Mouse (Mus musculus): ENCODE results near the gene Tpte. TPM values are rescaled to one million over a fixed set of nuclear protein-coding genes. Genes with fewer than 3 reads are reported as not detected.

Tpte gene
- not detected in 2 replicates for polyA plus RNA-seq (2015; fragmentation: Nextera tagmentation; extraction: Ambion mirVana)

DNA sequence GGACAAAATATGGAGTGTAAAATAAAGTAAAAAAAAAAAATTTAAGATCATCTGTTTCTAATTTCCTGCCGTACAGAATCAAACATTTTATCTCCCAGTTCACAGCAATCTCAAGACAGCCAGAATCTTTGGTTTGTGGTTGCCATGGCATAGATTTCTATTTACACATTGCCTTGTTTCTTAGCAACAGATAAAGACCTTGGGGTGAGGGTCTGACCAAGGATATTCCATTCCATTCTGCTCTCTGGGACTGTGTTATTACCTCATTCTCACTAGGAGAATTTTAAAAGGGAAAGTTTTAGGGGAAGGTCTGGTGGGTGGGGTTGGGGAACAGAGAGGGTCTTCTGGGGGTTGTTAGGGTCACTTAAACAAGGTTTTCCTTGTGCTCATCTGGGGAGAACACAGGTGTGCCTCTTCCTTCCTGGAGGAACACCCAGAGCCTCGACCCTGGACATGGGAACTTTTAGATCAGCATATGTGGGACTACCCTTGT lies at the start of gene Tpte:
TSS of gene Tpte (plus strand) at position 443 of the 493 bp plus-strand sequence.
- ATAC-seq (ENCODE audit: low read depth): no peak
- WGBS (ENCODE audit: insufficient replicate concordance): 38% methylated on average over 2 of the region's 2 CpGs
- Histone ChIP-seq H3K4me2 (ENCODE audit: low read depth, low read length) (no peak within 1 kb of the TSS), H3K27ac (ENCODE audit: low read length) (no peak within 1 kb of the TSS), H3K36me3 (ENCODE audit: control insufficient read depth, insufficient read depth) (no peaks in the 10 kb centered on the region), H3K27me3 (ENCODE audit: control insufficient read depth, insufficient read depth, low read depth, low read length) (no peaks in the 10 kb centered on the region), H3K9ac (ENCODE audit: low read depth, low read length) (no peak within 1 kb of the TSS), H3K9me3 (replicated peaks; ENCODE audit: control insufficient read depth, low read length) (no peaks in the 10 kb centered on the region), H3K4me1 (ENCODE audit: control insufficient read depth, low read depth, low read length) (no peaks in the 10 kb centered on the region), H3K4me3 (ENCODE audit: low read depth, low read length) (no peak within 1 kb of the TSS)

DNA sequence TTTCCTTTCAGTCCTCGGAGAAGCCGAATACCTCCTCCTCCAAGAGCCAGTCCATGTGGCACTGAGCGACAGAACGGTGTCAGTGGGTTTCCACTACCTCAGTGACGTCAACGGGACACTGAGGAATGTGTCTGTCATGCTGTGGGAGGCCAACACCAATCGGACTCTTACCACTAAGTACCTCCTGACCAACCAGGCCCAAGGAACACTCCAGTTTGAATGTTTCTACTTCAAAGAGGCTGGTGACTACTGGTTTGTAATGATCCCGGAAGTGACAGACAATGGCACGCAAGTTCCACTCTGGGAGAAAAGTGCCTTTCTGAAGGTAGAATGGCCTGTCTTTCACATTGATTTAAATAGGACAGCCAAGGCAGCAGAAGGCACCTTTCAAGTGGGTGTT lies 40.3 kb upstream of the Tpte start:
- Histone ChIP-seq H3K4me1 (ENCODE audit: control insufficient read depth, low read depth, low read length) (no peaks in the 10 kb centered on the region), H3K9ac (ENCODE audit: low read depth, low read length) (no peak overlapping the region), H3K27ac (ENCODE audit: low read length) (no peak overlapping the region), H3K27me3 (ENCODE audit: control insufficient read depth, insufficient read depth, low read depth, low read length) (no peaks in the 10 kb centered on the region), H3K4me2 (ENCODE audit: low read depth, low read length) (no peak overlapping the region), H3K36me3 (ENCODE audit: control insufficient read depth, insufficient read depth) (no peaks in the 10 kb centered on the region), H3K9me3 (replicated peaks; ENCODE audit: control insufficient read depth, low read length) (no peaks in the 10 kb centered on the region), H3K4me3 (ENCODE audit: low read depth, low read length) (no peak overlapping the region)
- 75% methylated on average over 9 of the region's 9 CpGs for WGBS (ENCODE audit: insufficient replicate concordance)
- ATAC-seq (ENCODE audit: low read depth): no peak

DNA sequence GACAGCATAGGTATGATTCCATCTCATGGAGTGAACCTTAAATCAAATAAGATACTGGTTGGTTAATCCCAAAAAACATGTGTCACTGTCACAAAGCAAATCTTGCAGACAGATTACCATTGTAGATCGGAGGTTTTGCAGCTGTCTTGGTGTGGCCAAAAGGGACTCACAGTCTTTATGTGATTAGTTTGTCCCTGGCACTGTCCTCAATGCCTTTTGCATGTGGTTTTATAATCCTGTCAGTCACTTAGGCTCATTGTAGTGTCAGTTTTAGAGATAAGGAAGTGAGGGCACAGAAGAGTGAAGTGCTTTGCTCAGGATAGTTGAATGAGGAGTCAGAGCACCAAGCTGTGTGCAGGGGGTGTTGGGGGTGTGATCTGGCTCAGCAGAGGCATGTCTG lies 37.6 kb upstream of the Tpte start:
- no peaks in the 10 kb centered on the region for H3K9me3 ChIP-seq (replicated peaks; ENCODE audit: control insufficient read depth, low read length)
- H3K4me2 ChIP-seq (ENCODE audit: low read depth, low read length): no peak overlapping the region
- H3K4me3 ChIP-seq (ENCODE audit: low read depth, low read length): no peak overlapping the region
- H3K36me3 ChIP-seq (ENCODE audit: control insufficient read depth, insufficient read depth): no peaks in the 10 kb centered on the region
- H3K27ac ChIP-seq (ENCODE audit: low read length): no peak overlapping the region
- 33% methylated on average over 1 of the region's 1 CpGs for WGBS (ENCODE audit: insufficient replicate concordance)
- no peaks in the 10 kb centered on the region for H3K4me1 ChIP-seq (ENCODE audit: control insufficient read depth, low read depth, low read length)
- no peaks in the 10 kb centered on the region for H3K27me3 ChIP-seq (ENCODE audit: control insufficient read depth, insufficient read depth, low read depth, low read length)
- no peak for ATAC-seq (ENCODE audit: low read depth)
- no peak overlapping the region for H3K9ac ChIP-seq (ENCODE audit: low read depth, low read length)

DNA sequence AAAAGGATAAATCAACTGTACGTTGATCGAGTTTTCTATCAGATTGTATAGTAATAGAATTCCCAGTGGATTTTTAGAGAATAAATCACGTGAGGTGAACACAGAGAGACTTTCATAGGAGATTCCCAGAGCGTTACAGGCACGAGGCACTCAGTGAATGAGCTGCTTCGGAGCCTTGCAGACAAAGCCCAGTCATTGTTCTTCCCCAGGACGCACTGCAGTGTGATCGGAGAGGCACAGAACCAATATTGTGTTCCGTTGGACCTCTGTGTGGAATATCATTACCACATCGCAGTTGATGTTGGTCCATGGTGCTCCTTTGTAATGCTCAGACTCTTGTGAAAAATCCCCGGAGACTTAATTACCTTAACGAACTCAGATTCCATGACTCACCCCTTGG lies 35.3 kb upstream of the Tpte start:
- Histone ChIP-seq H3K4me3 (ENCODE audit: low read depth, low read length) (no peak overlapping the region), H3K27ac (ENCODE audit: low read length) (no peak overlapping the region), H3K9ac (ENCODE audit: low read depth, low read length) (no peak overlapping the region), H3K36me3 (ENCODE audit: control insufficient read depth, insufficient read depth) (no peaks in the 10 kb centered on the region), H3K4me2 (ENCODE audit: low read depth, low read length) (no peak overlapping the region), H3K4me1 (ENCODE audit: control insufficient read depth, low read depth, low read length) (no peaks in the 10 kb centered on the region), H3K27me3 (ENCODE audit: control insufficient read depth, insufficient read depth, low read depth, low read length) (no peaks in the 10 kb centered on the region), H3K9me3 (replicated peaks; ENCODE audit: control insufficient read depth, low read length) (no peaks in the 10 kb centered on the region)
- 72% methylated on average over 12 of the region's 12 CpGs for WGBS (ENCODE audit: insufficient replicate concordance)
- ATAC-seq (ENCODE audit: low read depth): no peak

DNA sequence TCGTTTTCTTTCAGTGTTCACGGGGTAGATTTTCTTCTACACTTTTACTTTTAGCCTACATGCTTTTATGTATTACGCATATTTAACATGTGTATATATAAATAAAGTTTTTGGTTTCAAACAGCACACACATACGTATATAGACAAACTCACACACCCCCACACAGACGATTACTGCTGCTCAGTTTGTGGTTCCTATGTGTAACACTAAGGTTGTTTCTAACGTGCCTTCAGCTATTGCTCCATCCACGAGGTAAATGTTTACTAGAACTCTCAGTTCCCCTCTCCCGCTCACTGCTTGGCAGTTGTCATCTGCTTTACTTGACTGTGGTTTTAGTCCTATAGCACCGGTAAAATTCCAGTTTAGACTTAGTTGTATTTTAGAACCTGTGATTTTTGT lies 34.2 kb upstream of the Tpte start:
- no peak overlapping the region for H3K4me2 ChIP-seq (ENCODE audit: low read depth, low read length)
- H3K4me3 ChIP-seq (ENCODE audit: low read depth, low read length): no peak overlapping the region
- H3K27ac ChIP-seq (ENCODE audit: low read length): no peak overlapping the region
- no peaks in the 10 kb centered on the region for H3K27me3 ChIP-seq (ENCODE audit: control insufficient read depth, insufficient read depth, low read depth, low read length)
- 54% methylated on average over 9 of the region's 9 CpGs for WGBS (ENCODE audit: insufficient replicate concordance)
- peak; percentile 71 for ATAC-seq (ENCODE audit: low read depth)
- H3K36me3 ChIP-seq (ENCODE audit: control insufficient read depth, insufficient read depth): no peaks in the 10 kb centered on the region
- no peaks in the 10 kb centered on the region for H3K4me1 ChIP-seq (ENCODE audit: control insufficient read depth, low read depth, low read length)
- H3K9ac ChIP-seq (ENCODE audit: low read depth, low read length): no peak overlapping the region
- no peaks in the 10 kb centered on the region for H3K9me3 ChIP-seq (replicated peaks; ENCODE audit: control insufficient read depth, low read length)

DNA sequence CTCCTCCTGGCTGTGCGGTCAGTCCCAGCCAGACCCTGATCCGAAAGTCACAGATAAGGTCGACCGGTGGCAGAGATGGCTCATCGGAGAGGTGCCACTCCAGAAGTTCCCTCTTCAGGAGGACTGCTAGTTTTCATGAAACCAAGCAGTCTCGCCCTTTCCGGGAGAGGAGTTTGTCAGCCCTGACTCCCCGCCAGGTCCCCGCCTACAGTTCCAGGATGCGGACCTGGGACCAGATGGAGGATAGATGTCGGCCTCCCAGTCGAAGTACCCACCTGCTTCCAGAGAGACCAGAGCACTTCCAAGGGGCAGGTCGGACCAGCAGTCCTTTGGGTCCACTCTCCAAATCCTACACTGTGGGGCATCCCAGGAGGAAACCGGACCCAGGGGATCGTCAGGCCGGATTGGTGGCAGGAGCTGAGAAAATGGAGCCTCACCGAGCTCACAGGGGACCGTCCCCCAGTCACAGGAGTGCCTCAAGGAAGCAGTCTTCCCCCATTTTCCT lies 24.2 kb upstream of the Tpte start:
- no peak overlapping the region for H3K9ac ChIP-seq (ENCODE audit: low read depth, low read length)

DNA sequence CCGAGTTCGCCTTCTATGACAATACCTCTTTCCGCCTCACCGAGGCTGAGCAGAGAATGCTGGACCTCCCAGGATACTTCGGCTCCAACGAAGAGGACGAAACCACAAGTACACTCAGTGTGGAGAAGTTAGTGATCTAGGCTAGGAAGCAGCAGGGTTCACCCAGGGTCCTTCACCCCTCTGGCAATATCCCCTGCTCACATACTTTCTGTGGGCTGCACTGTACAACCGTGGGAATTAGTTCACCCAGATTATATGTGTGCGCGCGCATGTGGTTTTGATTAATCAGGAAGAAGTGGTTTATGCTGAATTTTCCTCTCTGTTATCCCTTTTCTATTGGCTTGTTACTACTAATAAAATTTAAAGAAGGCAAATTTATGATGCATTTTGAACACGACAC lies 23.7 kb upstream of the Tpte start:
- no peak overlapping the region for H3K4me3 ChIP-seq (ENCODE audit: low read depth, low read length)
- no peak overlapping the region for H3K27ac ChIP-seq (ENCODE audit: low read length)
- H3K27me3 ChIP-seq (ENCODE audit: control insufficient read depth, insufficient read depth, low read depth, low read length): no peaks in the 10 kb centered on the region
- 72% methylated on average over 12 of the region's 12 CpGs for WGBS (ENCODE audit: insufficient replicate concordance)
- no peaks in the 10 kb centered on the region for H3K9me3 ChIP-seq (replicated peaks; ENCODE audit: control insufficient read depth, low read length)
- no peak overlapping the region for H3K9ac ChIP-seq (ENCODE audit: low read depth, low read length)
- no peaks in the 10 kb centered on the region for H3K36me3 ChIP-seq (ENCODE audit: control insufficient read depth, insufficient read depth)
- no peak for ATAC-seq (ENCODE audit: low read depth)
- no peaks in the 10 kb centered on the region; the same call in 1 of the 2 replicates for H3K4me1 ChIP-seq (ENCODE audit: control insufficient read depth, low read depth, low read length)
- no peak overlapping the region for H3K4me2 ChIP-seq (ENCODE audit: low read depth, low read length)

More for the DNA sequence above, 24.2 kb upstream of the Tpte start:
- no peak overlapping the region for H3K27ac ChIP-seq (ENCODE audit: low read length)
- H3K4me1 ChIP-seq (ENCODE audit: control insufficient read depth, low read depth, low read length): no peaks in the 10 kb centered on the region; the same call in 1 of the 2 replicates
- H3K9me3 ChIP-seq (replicated peaks; ENCODE audit: control insufficient read depth, low read length): no peaks in the 10 kb centered on the region
- no peak overlapping the region for H3K4me2 ChIP-seq (ENCODE audit: low read depth, low read length)
- no peaks in the 10 kb centered on the region for H3K36me3 ChIP-seq (ENCODE audit: control insufficient read depth, insufficient read depth)
- no peaks in the 10 kb centered on the region for H3K27me3 ChIP-seq (ENCODE audit: control insufficient read depth, insufficient read depth, low read depth, low read length)
- 75% methylated on average over 18 of the region's 18 CpGs for WGBS (ENCODE audit: insufficient replicate concordance)
- no peak for ATAC-seq (ENCODE audit: low read depth)
- H3K4me3 ChIP-seq (ENCODE audit: low read depth, low read length): no peak overlapping the region

DNA sequence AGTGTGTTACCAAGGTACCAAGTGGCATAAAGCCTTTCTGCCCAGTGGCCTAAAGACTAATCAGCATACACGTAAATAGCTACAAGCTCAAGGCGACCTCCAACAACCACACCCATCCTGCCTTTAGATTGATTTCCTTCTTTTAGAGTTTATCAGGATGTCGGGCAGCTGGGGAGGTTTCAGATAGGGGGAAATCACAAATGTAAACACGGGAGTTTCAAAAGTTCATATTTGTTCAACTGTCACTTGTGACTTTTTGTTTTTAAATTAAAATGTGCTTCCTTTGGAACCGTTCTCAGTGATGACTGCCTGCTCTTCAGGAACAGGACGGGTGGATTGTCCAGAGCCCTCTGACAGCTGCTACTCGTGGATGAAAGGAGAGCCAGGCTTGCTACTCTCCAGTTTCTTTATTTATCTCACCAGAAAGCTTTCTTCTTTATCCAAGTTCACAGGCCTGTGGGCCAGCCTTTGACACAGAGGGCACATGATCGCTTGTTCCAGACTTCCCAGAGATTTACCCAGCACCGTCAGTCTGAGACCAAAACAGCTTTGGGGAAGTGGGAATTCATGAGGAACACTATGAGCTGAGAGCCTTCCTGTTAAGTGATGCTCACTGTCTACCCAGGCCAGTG lies 23.0 kb upstream of the Tpte start:
- H3K4me1 ChIP-seq (ENCODE audit: control insufficient read depth, low read depth, low read length): no peaks in the 10 kb centered on the region; the same call in 1 of the 2 replicates
- H3K27ac ChIP-seq (ENCODE audit: low read length): no peak overlapping the region
- ATAC-seq (ENCODE audit: low read depth): no peak
- no peak overlapping the region for H3K9ac ChIP-seq (ENCODE audit: low read depth, low read length)
- WGBS (ENCODE audit: insufficient replicate concordance): 13% methylated on average over 9 of the region's 9 CpGs
- no peaks in the 10 kb centered on the region for H3K9me3 ChIP-seq (replicated peaks; ENCODE audit: control insufficient read depth, low read length)
- no peak overlapping the region for H3K4me2 ChIP-seq (ENCODE audit: low read depth, low read length)
- H3K36me3 ChIP-seq (ENCODE audit: control insufficient read depth, insufficient read depth): no peaks in the 10 kb centered on the region
- H3K27me3 ChIP-seq (ENCODE audit: control insufficient read depth, insufficient read depth, low read depth, low read length): no peaks in the 10 kb centered on the region
- H3K4me3 ChIP-seq (ENCODE audit: low read depth, low read length): no peak overlapping the region

DNA sequence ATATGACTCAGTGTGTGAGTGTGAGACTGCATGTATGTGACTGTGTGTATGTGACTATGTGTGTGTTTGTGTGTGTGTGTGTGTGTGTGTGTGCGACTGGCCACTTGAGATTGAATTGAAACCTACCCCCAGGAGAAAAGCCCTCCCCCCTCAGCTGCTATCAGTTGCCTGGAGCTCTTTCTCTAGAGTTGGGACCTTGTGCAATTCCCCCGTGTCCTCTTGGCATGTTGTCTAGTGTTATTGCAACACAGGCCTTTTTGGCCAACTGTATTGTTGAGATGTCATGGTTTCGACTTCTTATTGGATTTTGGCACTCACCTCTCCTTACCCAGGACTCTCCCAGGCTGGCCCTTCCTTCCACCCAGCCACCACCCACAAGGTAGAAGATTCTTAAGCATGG lies 21.0 kb upstream of the Tpte start:
- no peak overlapping the region for H3K27ac ChIP-seq (ENCODE audit: low read length)
- H3K9ac ChIP-seq (ENCODE audit: low read depth, low read length): no peak overlapping the region
- H3K4me2 ChIP-seq (ENCODE audit: low read depth, low read length): no peak overlapping the region
- no peaks in the 10 kb centered on the region for H3K27me3 ChIP-seq (ENCODE audit: control insufficient read depth, insufficient read depth, low read depth, low read length)
- no peak overlapping the region for H3K4me3 ChIP-seq (ENCODE audit: low read depth, low read length)
- H3K4me1 ChIP-seq (ENCODE audit: control insufficient read depth, low read depth, low read length): no peaks in the 10 kb centered on the region; the same call in 1 of the 2 replicates
- WGBS (ENCODE audit: insufficient replicate concordance): 46% methylated on average over 3 of the region's 3 CpGs
- no peak for ATAC-seq (ENCODE audit: low read depth)
- no peaks in the 10 kb centered on the region for H3K36me3 ChIP-seq (ENCODE audit: control insufficient read depth, insufficient read depth)
- no peaks in the 10 kb centered on the region for H3K9me3 ChIP-seq (replicated peaks; ENCODE audit: control insufficient read depth, low read length)

Data from liver, embryonic 16.5 days (tissue).